Mouse (Mus musculus) liver, embryonic 14.5 days (tissue): ENCODE data around the gene Syne3. TPM values are rescaled to one million over a fixed set of nuclear protein-coding genes. Genes with fewer than 3 reads are reported as not detected.

Experiments
- ATAC-seq: fragments of 200-750 bp; cut with Nextera tagmentation; 2 replicates; pipeline ENCODE4 v1.8.0; 2017; ENCODE audit warnings: moderate number of reproducible peaks, mild to moderate bottlenecking, moderate library complexity; ENCODE audit not compliant: insufficient read depth
- DNase-seq, 3 experiments: peaks; one replicate each; pipeline ENCODE4 v3.0.0-alpha.2; 2012 to 2013; ENCODE audit warnings: low read depth in 3 of 3, low spot score in 3 of 3
- H3K27ac ChIP-seq: fragments of 300-500 bp; sonication (generic); 2 replicates; pipeline ENCODE4 v1.5.1; 2014; ENCODE audit warnings: moderate library complexity, mild to moderate bottlenecking, control low read depth, inconsistent platforms
- H3K27me3 ChIP-seq: fragments of 300-500 bp; sonication (generic); 2 replicates; pipeline ENCODE4 v1.6.1; 2014; ENCODE audit warnings: mild to moderate bottlenecking, low read length, moderate library complexity; ENCODE audit not compliant: control insufficient read depth, insufficient read depth
- H3K36me3 ChIP-seq: fragments of 300-500 bp; sonication (generic); replicated peaks from 2 replicates; pipeline ENCODE4 v1.6.1; 2014; ENCODE audit warnings: low read depth; ENCODE audit not compliant: control insufficient read depth, insufficient read depth
- H3K4me1 ChIP-seq, 2 experiments: fragments of 200-500 bp in 1 of 2; fragments of 300-500 bp in 1 of 2; sonication (generic) in 1 of 2; replicated peaks; 2 replicates each; pipeline ENCODE4 v1.6.1; 2012 to 2014; ENCODE audit warnings: antibody characterized with exemption in 1 of 2, inconsistent platforms in 1 of 2, low read length in 1 of 2; ENCODE audit not compliant: control insufficient read depth in 2 of 2, insufficient read depth in 2 of 2
- H3K4me2 ChIP-seq: fragments of 300-500 bp; sonication (generic); 2 replicates; pipeline ENCODE4 v1.6.1; 2014; ENCODE audit warnings: low read depth, mild to moderate bottlenecking, control low read depth, moderate library complexity
- H3K4me3 ChIP-seq, 2 experiments: fragments of 200-500 bp in 1 of 2; fragments of 300-500 bp in 1 of 2; sonication (generic) in 1 of 2; 2 replicates each; pipeline ENCODE4 v1.5.1; 2012 to 2014; ENCODE audit warnings: low read depth in 2 of 2, low read length in 2 of 2, mild to moderate bottlenecking in 2 of 2, control low read depth in 1 of 2, inconsistent platforms in 1 of 2, moderate library complexity in 1 of 2; ENCODE audit not compliant: insufficient read depth in 1 of 2
- H3K9ac ChIP-seq: fragments of 300-500 bp; sonication (generic); replicated peaks from 2 replicates; pipeline ENCODE4 v1.6.1; 2014; ENCODE audit warnings: mild to moderate bottlenecking, control low read depth, moderate library complexity
- H3K9me3 ChIP-seq: fragments of 300-500 bp; sonication (generic); 2 replicates; pipeline ENCODE4 v1.6.1; 2016; ENCODE audit warnings: low read length, mixed read lengths; ENCODE audit not compliant: control insufficient read depth
- CTCF ChIP-seq: IDR thresholded peaks from 2 replicates; pipeline ENCODE4 v1.5.1; 2016; ENCODE audit warnings: antibody characterized with exemption, low read depth, control low read depth
- EP300 ChIP-seq: IDR thresholded peaks from 2 replicates; pipeline ENCODE4 v1.6.1; 2016; ENCODE audit warnings: antibody characterized with exemption, low read depth
- WGBS: fragments of 180-500 bp; shearing (Covaris S2); extraction: QIAGEN DNeasy Blood & Tissue Kit; methylation state at CpG from one replicate; pipeline ENCODE4 v1.1.7; 2014; ENCODE audit not compliant: insufficient replicate concordance; 5-methylcytosine and 5-hydroxymethylcytosine counted together
- polyA plus RNA-seq, 2 experiments: library from polyadenylated mRNA; depleted of rRNA in 1 of 2; stranded (reverse) in 1 of 2; unstranded in 1 of 2; fragments of >200 nt; fragmentation: Nextera tagmentation in 1 of 2; extraction: Ambion mirVana in 1 of 2; gene quantifications; 2 replicates each; pipeline versions ENCODE4 v1.2.1 to v1.2.3; 2012 to 2014

Syne3 gene
- polyA plus RNA-seq, 2 experiments: 1.6 to 2.2 TPM

- Histone ChIP-seq H3K4me2 (no peak overlapping the region), H3K36me3 (peaks cover 13% of the 10 kb centered on the region; the same call in 1 of the 2 replicates), H3K4me3 (no peak overlapping the region), H3K4me1 (no peaks in the 10 kb centered on the region), H3K9me3 (no peaks in the 10 kb centered on the region; the same call in 1 of the 2 replicates), H3K27me3 (no peaks in the 10 kb centered on the region), H3K27ac (no peak overlapping the region), H3K9ac (no peak overlapping the region)
- DNase-seq (no peak), ATAC-seq (no peak)
- TF ChIP-seq EP300 (no peak), CTCF (no peak)
- 37% methylated on average over 4 of the region's 4 CpGs for WGBS
Observed at GRCm38 (mm10) chr12:104940027-104940386, 69.6 kb downstream of the Syne3 start.

DNA sequence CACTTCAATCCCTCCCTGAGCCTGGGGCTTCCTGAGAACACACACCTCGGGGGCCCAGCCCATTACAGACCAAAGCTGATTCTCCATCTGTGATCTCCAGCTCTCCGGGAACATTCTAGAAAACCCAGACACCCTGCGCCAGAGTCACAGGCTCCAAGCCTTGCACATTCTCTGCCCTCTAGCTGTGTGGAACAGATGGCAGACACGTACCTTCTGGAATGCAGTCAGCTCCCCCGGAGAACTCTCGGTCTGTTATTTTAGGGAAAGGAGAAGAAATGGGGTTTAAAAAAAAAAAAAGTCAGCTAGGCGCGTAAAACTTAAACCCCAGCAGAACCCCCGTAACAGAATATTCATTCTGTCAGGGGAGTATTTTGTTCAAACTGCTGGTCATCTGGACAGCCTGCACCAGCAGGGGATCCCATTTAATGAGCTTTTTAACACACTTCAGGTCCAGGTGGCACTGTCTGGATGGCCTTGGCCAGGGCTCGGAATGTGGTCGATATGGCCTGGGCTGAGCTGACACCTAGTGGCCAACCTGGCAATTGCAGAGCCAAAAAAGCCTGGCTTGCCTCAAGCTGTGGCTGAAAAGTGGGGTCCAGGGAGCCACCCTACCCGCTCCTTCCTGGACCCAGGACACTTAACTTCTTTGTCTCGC, 70.1 kb downstream of the Syne3 start:
- DNase-seq (peak in 2 of 3 experiments; percentile 14 to 20), ATAC-seq (peak; percentile 39; the same call in 1 of the 2 replicates)
- Histone ChIP-seq H3K9ac (no peak overlapping the region), H3K9me3 (no peaks in the 10 kb centered on the region; the same call in 1 of the 2 replicates), H3K4me1 (no peaks in the 10 kb centered on the region), H3K27ac (no peak overlapping the region), H3K27me3 (no peaks in the 10 kb centered on the region), H3K4me2 (no peak overlapping the region), H3K4me3 (no peak overlapping the region), H3K36me3 (peaks cover 13% of the 10 kb centered on the region; the same call in 1 of the 2 replicates)
- 55% methylated on average over 13 of the region's 13 CpGs for WGBS
- TF ChIP-seq CTCF (peak; percentile 97), EP300 (no peak)

DNA sequence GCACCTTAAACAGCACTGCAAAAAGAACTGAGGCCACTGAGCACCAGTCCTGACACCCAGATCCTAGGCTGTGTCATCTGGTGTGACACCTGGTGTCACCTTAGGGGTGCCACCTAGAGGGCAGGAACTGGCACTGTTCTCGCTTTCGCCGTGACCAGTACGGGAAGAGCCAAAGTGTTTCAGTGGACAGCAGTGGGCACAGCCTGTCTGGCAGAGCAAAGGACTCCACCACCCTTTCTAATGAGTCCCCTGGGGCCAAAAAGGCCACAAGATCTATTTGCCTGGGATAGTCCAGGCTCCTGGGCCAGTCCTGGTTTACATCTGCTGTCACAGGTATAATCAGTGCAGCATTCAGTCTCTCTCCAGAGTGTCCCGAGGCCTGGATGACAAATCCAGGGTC, 70.7 kb downstream of the Syne3 start:
- Histone ChIP-seq H3K9ac (no peak overlapping the region), H3K27ac (no peak overlapping the region), H3K4me1 (no peaks in the 10 kb centered on the region), H3K9me3 (no peaks in the 10 kb centered on the region; the same call in 1 of the 2 replicates), H3K36me3 (peaks cover 13% of the 10 kb centered on the region; the same call in 1 of the 2 replicates), H3K4me2 (no peak overlapping the region), H3K4me3 (no peak overlapping the region), H3K27me3 (no peaks in the 10 kb centered on the region)
- DNase-seq (no peak), ATAC-seq (no peak)
- TF ChIP-seq EP300 (no peak), CTCF (peak; percentile 24; the same call in 1 of the 2 replicates)
- 84% methylated on average over 5 of the region's 5 CpGs for WGBS

- TF ChIP-seq CTCF: peak; percentile 90
- no peak for TF ChIP-seq EP300
- H3K9me3 ChIP-seq: no peaks in the 10 kb centered on the region; the same call in 1 of the 2 replicates
- no peak for ATAC-seq
- 65% methylated on average over 4 of the region's 4 CpGs for WGBS
- no peak overlapping the region for H3K4me3 ChIP-seq
- H3K4me1 ChIP-seq: no peaks in the 10 kb centered on the region
- no peaks in the 10 kb centered on the region for H3K27me3 ChIP-seq
- DNase-seq: peak; percentile 19 to 30 (median 26)
- no peak overlapping the region for H3K4me2 ChIP-seq
- H3K27ac ChIP-seq: no peak overlapping the region
- H3K36me3 ChIP-seq: no peaks in the 10 kb centered on the region
- no peak overlapping the region for H3K9ac ChIP-seq
Observed at GRCm38 (mm10) chr12:104936223-104936622, 73.4 kb downstream of the Syne3 start.

DNA sequence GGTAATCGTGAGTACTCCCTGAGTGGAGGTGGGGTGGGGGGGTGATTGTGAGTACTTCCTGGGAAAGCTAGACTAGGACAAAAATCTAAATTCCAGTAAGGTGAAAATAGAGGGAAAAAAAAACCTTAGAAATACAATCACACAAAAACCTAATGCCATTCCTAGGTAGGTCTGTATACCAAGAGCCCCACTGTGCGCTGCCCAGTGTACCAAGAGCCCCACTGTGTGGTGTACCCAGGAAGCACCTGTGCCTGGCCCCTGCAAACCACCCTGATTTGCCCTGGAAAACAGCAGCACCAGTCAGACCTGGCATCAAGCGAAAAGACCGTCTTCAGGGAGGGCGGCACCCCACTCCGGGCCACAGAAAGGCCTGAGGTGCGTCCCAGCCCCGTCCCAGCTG, 74.5 kb downstream of the Syne3 start:
- no peak overlapping the region for H3K4me2 ChIP-seq
- H3K4me3 ChIP-seq: no peak overlapping the region
- H3K27ac ChIP-seq: no peak overlapping the region
- 85% methylated on average over 8 of the region's 8 CpGs for WGBS
- no peaks in the 10 kb centered on the region; the same call in 1 of the 2 replicates for H3K9me3 ChIP-seq
- ATAC-seq: no peak
- no peaks in the 10 kb centered on the region for H3K27me3 ChIP-seq
- no peak overlapping the region for H3K9ac ChIP-seq
- H3K4me1 ChIP-seq: no peaks in the 10 kb centered on the region
- no peak for DNase-seq
- H3K36me3 ChIP-seq: no peaks in the 10 kb centered on the region
- TF ChIP-seq EP300 (no peak), CTCF (no peak)
